Comparison of ENCODE assay signal across 15 mouse cellular contexts in genomic region chr8:93893556-93893955, GRCm38 (mm10).
DNase-seq lines count a peak whose midpoint lies in the region; TF ChIP-seq lines count a peak whose summit lies in the region.
"Had no signal": no experiment of that assay in that cellular context is flagged by ENCODE, and none has a peak within 500 bp of the region (broad histone marks: within the 10 kb centered on the region; RNA-seq: fewer than 3 reads in every experiment).

No protein-coding gene starts in this region.

- H3K9me3 ChIP-seq in heart, embryonic 10.5 days, result no peaks in the 10 kb centered on the region
- H3K9me3 ChIP-seq: embryonic facial prominence, embryonic 13.5 days; forebrain, embryonic 15.5 days; heart, embryonic 15.5 days; hindbrain, embryonic 10.5 days; intestine, embryonic 15.5 days had no signal

- peaks cover 13% of the 10 kb centered on the region; the same call in 1 of the 2 replicates for H3K36me3 ChIP-seq in heart, embryonic 10.5 days
- H3K36me3 ChIP-seq: embryonic facial prominence, embryonic 13.5 days; heart, embryonic 15.5 days; intestine, embryonic 15.5 days had no signal

- intact Hi-C loops in left cerebral cortex, adult 2 months (cut with DNase I), result no loop called here

- 80% methylated on average over 3 of the region's 3 CpGs for WGBS in heart, embryonic 10.5 days

- TF ChIP-seq CTCF in left cerebral cortex, adult 2 months (IDR thresholded peaks at IDR 0.05), result no peak

- H3K27me3 ChIP-seq in heart, embryonic 10.5 days (ENCODE audit: insufficient read depth, poor library complexity, severe bottlenecking), result no peaks in the 10 kb centered on the region
- H3K27me3 ChIP-seq: embryonic facial prominence, embryonic 13.5 days; forebrain, embryonic 15.5 days; heart, embryonic 15.5 days; intestine, embryonic 15.5 days had no signal

- peak; percentile 56 to 77 for DNase-seq in cerebellum, postnatal 10 days
- DNase-seq in cerebellum, adult 11-12 months, result no peak
- no peak for DNase-seq in heart, embryonic 10.5 days (ENCODE audit: low spot score)
- DNase-seq in heart, postnatal 4 days, result no peak
- DNase-seq in left cerebral cortex, adult 2 months (ENCODE audit: extremely low spot score in 1 of 2, low spot score in 2 of 2), result no peak
- no peak for DNase-seq in left cerebral cortex, adult 9 months (ENCODE audit: low spot score in 2 of 2)
- DNase-seq: adrenal gland, postnatal 10 days; cerebellum, postnatal 36 days; gastrocnemius, postnatal 10 days; heart, postnatal 14 days had no signal

- no peak overlapping the region for H3K4me3 ChIP-seq in heart, embryonic 10.5 days
- H3K4me3 ChIP-seq in left cerebral cortex, adult 2 months, result no peak overlapping the region
- H3K4me3 ChIP-seq: embryonic facial prominence, embryonic 13.5 days; forebrain, embryonic 15.5 days; heart, embryonic 15.5 days; hindbrain, embryonic 10.5 days; intestine, embryonic 15.5 days had no signal

- H3K4me1 ChIP-seq in heart, embryonic 10.5 days, result peaks cover 26% of the 10 kb centered on the region

- peak overlapping the region; percentile 36; the same call in 1 of the 2 replicates for H3K27ac ChIP-seq in heart, embryonic 10.5 days
- peak overlapping the region; percentile 12; the same call in 1 of the 2 replicates for H3K27ac ChIP-seq in left cerebral cortex, adult 2 months
- H3K27ac ChIP-seq: embryonic facial prominence, embryonic 13.5 days; forebrain, embryonic 15.5 days; heart, embryonic 15.5 days; hindbrain, embryonic 10.5 days; intestine, embryonic 15.5 days had no signal

Comparison
In these comparisons a context has a peak if more than half of its experiments do, and no peak if none do; other contexts are left out.
1. DNase-seq: peak in cerebellum, postnatal 10 days (2 of 2); none in cerebellum, adult 11-12 months (single experiment), heart, embryonic 10.5 days (single experiment), heart, postnatal 4 days (single experiment), left cerebral cortex, adult 2 months (0 of 2) and left cerebral cortex, adult 9 months (0 of 2).